Mouse (Mus musculus) left cerebral cortex, postnatal 36 days (tissue): ENCODE measurements at regions not wholly inside any gene's neighbourhood (a gene's known extent, or its start where the extent isn't known, plus 50 kb on each side); places are given as distances from the start of the nearest gene placed in this dataset.

Source experiments
- DNase-seq, 2 experiments: peaks; one replicate each; pipeline ENCODE4 v3.0.0; 2021 to 2022; ENCODE audit warnings: low spot score in 2 of 2, mixed read lengths in 1 of 2
- intact Hi-C: fragments of 180-260 bp; cut with DNase I; formaldehyde crosslinking; loops from one replicate; pipeline ENCODE4 v1.15.1; 2025

DNA sequence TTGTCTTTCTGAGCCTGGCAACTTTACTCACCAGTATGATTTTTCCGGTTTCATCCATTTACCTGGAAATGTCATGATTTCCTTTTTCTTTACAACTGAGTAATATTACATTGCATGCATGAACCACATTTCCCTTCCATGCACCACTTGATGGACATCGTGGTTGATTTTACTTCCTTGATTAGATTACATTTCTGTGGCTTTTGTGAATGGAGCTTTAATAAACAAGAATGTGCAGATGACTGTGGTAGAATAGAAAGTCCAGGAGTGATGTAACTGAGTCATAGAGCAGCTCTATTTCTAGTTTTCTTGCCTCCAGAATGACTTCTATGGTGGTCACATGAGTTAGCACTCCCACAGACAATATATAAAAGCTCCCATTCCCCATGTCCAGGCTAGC, 75.2 kb downstream of the Chst2 start:
- DNase-seq = no peak
- intact Hi-C loops = no loop called here

DNA sequence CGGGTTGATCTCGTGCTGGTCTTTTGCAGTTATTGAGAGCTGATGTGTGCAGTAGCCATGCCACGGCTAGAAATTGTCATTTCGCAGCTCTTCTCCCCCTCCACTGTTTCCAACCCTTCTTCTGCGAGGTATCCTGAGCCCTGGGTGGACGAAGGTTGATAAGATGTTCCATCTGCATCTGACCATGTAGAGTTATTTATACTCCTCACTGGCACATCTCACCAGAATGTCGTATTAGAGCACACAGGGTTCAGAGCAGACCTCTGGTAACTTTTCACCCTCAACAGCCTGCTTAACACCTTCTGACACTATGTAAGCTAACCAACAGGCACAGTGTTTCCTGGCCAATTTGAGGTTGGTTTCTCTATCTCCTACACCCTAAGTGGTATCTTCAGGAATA, 76.4 kb downstream of the Chst2 start:
- intact Hi-C loops = no loop called here
- DNase-seq = no peak

DNA sequence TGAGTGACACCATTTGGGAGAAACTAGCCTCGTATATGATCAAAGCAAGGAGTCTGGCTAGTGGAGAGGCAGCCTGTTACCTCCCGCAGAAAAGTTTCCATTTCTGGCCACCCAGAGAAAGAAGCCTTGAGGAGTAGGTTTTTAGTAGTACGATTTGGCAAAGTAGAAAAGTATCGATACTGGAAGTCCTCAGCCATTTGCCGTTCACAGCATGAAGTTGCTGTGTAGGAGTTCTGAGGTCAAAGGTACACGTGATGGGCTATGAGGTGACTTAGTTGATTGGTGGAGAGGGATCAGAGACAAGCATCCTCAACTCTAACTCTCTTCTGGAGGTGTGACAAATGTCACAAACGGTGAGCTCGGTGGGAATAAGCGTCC, 77.5 kb downstream of the Chst2 start:
- intact Hi-C loops = no loop called here

DNA sequence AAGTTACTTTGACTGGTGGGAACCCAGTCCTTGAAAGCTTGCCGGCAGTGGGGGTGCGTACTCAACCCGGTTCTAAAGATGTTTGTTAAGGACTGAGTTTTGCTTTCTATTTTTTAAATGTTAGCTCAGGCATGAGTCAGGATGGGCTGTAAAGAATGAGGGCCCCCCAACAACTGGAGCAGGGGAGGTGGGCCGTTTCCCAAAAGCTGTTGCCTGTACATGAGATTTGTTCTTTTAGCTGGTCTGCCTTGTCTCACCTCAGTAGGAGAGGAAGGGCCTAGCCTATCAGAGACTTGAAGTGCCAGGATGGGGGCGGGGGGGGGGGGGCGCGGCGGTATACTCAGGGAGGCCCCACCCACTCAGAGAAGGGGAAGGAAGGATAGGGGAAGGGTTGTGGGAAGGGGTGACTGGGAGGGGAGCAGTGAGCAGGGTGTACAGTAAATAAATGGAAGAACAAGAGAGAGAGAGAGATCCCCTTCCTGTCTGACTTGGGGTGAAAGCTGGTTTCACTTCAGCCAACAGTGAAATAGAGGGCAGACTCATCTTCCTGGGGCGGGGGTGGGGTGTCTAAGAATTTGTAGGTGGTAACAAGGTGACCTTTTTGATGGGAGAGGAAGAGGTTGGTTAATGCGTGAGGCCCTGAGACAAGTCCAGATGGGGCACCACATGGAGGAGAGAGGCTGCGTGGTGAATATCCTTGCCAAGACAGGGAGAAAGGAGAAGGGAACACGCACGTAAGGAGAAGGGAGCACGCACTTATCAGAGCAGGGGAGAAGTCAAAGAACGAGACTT, 78.1 kb downstream of the Chst2 start:
- intact Hi-C loops = no loop called here
- no peak for DNase-seq

More for the DNA sequence above, 77.5 kb downstream of the Chst2 start:
- DNase-seq = no peak

DNA sequence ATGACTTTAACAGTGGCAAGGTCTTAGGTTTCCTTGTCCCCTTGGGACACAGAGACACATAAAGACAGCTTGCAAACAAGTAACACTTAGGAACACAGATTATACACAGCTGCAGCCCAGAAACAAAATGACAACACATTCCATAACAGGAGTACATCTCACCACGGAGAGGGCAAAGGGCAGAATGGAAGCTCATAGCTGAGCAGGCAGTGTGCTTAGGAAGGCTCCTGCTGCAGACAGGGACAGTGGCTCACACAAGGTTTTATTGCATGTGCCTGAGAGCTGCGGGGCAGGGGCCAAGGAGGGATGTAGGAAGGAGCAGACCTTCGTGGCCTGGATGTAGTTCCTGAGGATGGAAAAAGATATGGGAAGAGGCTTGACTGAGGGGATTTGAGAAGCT, 78.8 kb downstream of the Chst2 start:
- DNase-seq = no peak
- intact Hi-C loops = no loop called here

DNA sequence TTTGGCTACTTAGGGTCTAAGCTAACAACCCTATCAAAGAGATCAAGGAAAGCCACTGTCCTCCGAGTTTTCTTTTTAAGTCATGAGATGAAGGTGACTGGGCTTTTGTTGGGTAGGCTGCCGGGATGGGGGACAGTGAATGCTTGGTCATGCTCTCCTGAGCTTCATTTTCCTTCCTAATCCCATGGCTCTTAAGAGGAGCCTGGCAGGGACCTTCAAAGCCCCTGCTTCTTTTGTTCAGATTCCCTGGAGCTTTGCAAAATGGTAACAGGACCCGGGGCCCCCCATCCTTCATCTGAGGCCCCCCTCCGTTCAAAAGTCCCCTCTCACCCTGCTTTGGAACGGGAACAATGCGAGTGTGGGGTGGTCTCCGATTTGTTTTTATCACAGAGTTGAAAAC, 82.9 kb downstream of the Chst2 start:
- DNase-seq = no peak
- intact Hi-C loops = loop anchor here (5.0 kb wide), 1 partner anchor 84 kb away; the partner anchor contains the start of gene Chst2

DNA sequence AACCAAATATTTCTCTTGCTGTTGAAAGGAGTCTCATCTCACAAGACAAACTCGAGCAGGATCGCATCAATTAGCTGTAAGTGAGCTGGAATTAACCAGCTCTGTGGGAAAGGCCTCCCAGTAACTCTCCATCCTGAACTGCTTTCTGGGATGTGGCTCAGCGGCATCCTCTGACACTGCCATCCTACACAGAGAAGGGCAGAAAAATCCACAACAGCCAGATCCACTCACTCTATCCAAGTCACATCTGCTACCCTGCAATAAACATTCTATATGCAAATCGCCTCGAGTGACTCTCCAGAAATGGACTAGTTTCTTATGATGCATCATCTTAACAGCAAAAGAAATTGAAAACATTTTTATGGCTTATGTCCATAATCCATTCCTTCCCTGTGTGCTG, 83.6 kb downstream of the Chst2 start:
- peak; percentile 25 to 30 for DNase-seq
- intact Hi-C loops = loop anchor here (5.0 kb wide), 1 partner anchor 84 kb away; the partner anchor contains the start of gene Chst2

DNA sequence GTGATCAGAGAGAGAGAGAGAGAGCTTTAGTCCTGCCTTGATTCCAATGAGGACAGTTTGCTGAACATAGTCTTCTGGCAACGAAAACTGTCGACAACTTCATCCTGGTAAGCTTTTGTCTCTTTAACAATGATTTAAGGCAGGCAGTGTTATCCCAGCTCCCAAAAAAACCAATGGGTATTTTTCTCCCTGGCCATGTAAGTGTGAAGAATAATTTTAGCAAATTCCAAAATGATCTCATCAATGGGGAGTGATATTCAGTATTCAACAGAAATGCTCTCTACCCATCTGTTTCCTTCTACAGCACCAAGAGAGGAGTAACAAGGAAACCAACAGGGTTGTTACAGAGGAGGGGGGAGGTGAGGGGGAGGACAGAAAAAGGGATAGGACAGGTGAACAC, 84.5 kb downstream of the Chst2 start:
- no peak for DNase-seq
- intact Hi-C loops = loop anchor here (5.0 kb wide), 1 partner anchor 85 kb away; the partner anchor contains the start of gene Chst2

DNA sequence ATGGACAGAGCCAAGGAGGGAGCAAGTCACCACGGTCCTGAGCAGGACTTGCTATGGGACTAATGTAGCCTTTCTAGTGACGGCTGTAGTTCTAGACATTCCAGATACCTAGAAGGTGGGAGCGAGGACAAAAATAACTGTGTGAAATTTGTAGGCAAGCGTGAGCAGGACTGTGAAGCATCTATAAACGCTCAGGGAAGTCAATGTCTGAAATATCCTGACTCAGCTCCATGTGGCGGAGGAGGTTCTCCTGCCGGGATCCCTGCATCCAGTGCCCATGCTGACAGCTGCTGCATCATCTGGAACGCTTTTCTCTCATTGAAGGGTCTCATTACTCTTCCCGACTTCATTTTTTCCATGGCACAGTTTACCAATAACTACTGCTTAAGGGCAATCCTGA, 87.6 kb downstream of the Chst2 start:
- DNase-seq = peak; percentile 24 to 36
- intact Hi-C loops = no loop called here

DNA sequence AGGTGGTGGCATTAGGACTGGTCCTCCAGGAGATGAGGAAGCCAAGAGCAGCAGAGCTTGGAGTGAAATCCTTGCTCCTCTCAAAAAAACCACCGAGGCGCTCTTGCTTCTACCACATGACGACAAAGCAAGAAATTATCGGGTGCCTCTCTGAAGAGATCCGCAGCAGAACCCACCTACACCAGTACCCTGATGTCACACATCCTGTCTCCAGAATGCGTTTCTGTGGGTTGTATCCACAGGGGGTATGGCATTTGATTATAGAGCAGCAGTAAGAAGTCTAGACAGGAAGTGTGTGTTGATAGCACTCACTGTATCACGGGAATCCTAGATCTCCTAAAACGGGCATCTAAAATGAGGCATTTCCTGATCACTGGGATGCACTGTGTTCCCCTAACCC, 89.8 kb downstream of the Chst2 start:
- DNase-seq = no peak
- intact Hi-C loops = no loop called here

DNA sequence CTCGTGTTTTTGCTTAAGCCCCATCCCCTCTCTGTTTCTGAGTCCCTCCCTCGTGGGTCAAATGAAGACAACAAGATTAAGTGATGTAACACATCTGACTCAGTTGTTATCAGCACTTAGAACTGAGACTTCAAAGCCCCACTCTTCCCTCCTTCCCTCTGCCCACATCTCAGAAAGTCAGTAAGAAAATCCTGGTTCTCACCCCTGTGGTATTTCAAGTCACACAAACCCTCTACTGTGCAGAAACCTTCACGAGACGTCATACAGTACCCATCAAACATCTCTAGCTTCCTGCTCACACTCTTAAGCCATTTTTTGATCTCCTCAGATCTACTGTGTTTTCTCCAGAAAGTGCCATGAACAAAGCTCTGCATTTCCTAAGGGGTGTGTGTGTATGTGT, 91.4 kb downstream of the Chst2 start:
- intact Hi-C loops = no loop called here
- no peak for DNase-seq

DNA sequence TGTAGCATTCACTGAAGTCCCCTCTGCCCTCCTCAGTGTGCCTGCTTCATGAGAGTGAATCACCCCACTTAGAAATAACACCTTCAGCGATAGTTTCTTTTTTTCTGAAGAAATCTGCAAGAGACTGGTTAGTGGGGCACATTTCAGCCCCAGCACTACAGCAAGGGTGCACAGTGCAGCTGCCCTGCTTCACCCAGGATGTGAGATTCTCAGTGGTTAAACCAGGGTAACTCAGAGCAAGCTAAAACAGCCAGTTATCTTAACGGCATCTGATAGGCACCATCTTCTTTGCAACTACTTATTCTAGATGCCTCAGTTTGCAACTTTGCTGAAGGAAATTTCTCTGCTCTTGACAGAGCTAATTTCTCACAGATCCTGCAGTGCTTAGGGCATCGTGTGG, 94.9 kb downstream of the Chst2 start:
- intact Hi-C loops = no loop called here
- no peak for DNase-seq

DNA sequence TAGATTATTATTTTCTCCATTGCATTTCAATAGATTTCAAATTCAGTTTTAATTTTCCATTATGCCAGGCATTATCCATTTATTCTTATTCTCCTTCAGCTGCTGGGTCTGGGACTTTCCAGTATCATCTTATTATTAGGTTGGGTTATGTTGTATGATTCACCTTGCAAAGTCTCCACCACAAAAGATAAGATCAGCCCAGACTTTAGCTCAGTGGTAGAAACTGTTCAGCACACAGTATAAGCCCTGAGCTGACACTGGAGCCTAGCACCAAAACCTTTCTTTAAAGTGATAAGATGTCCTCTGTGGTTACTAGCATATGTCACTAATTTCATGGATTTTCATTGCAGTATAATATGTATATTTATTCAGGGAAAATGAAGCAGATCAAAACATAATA, 117.5 kb downstream of the Chst2 start:
- intact Hi-C loops = no loop called here
- no peak for DNase-seq

DNA sequence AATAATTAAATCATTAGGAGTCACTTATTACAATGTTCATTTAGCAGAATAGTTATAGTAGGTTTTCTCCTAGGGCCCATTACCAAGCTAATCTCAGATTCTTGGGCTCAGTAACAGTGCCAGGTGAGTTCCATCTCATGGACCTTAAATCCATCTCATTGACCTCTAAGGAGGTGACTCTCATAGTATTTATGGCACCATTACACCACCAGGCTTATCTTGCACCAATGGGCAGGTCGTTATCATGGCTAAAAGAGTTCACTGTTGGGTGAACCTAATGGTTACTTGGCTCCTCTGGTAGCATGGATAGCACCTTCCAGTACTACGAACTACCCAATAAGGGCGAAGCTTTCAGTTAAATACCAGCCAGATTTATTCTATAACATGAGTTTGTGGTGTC, 123.5 kb downstream of the Chst2 start:
- DNase-seq = no peak
- intact Hi-C loops = no loop called here

DNA sequence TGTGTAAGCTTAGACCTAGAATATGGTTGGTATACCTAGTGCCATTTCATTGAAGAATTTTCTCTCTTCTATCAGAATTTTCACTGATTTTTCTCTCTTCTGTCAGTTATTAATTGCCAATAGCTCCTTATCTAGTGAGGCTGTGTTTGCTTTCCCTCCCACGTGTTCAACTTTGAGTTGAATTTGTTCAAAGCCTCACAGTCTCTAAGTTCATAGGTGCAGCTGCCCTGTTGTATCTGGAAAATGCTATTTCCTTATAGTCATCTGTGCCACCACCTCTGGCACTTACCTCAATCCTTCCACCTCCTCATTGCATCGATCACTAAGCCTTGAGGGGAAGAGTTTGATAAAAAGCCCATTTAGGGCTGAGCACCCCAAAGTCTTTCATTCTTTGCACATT, 124.0 kb downstream of the Chst2 start:
- no peak for DNase-seq
- intact Hi-C loops = no loop called here
